Mouse (Mus musculus): Measurements from ENCODE around the gene Mllt3.

Gene Mllt3

GRCm38 (mm10) chr4:87826336-87826735, 206.8 kb downstream of the Mllt3 start:
- DNase-seq (ENCODE audit: low read depth, low spot score), result no peak

- DNase-seq (ENCODE audit: low read depth, low spot score), result no peak
Measured at GRCm38 (mm10) chr4:87823623-87824022, 209.5 kb downstream of the Mllt3 start.

- no peak for DNase-seq (ENCODE audit: low read depth, low spot score)
Measured at GRCm38 (mm10) chr4:87823191-87823590, 210.0 kb downstream of the Mllt3 start.

- DNase-seq (ENCODE audit: low read depth, low spot score), result no peak
Measured at GRCm38 (mm10) chr4:87820911-87821310, 212.3 kb downstream of the Mllt3 start.

GRCm38 (mm10) chr4:87819182-87819581, 214.0 kb downstream of the Mllt3 start:
- no peak for DNase-seq (ENCODE audit: low read depth, low spot score)

- no peak for DNase-seq (ENCODE audit: low read depth, low spot score)
Measured at GRCm38 (mm10) chr4:87818276-87818675, 214.9 kb downstream of the Mllt3 start.

GRCm38 (mm10) chr4:87815465-87816108, 217.6 kb downstream of the Mllt3 start:
- no peak for DNase-seq (ENCODE audit: low read depth, low spot score)

- DNase-seq (ENCODE audit: low read depth, low spot score), result no peak
Measured at GRCm38 (mm10) chr4:87811899-87812298, 221.3 kb downstream of the Mllt3 start.

- no peak for DNase-seq (ENCODE audit: low read depth, low spot score)
Measured at GRCm38 (mm10) chr4:87806196-87806987, 226.8 kb downstream of the Mllt3 start.

- no peak for DNase-seq (ENCODE audit: low read depth, low spot score)
Measured at GRCm38 (mm10) chr4:87804576-87804975, 228.6 kb downstream of the Mllt3 start.

GRCm38 (mm10) chr4:87803313-87803712, 229.9 kb downstream of the Mllt3 start:
- DNase-seq (ENCODE audit: low read depth, low spot score), result no peak

GRCm38 (mm10) chr4:87802140-87802539, 231.0 kb downstream of the Mllt3 start:
- no peak for DNase-seq (ENCODE audit: low read depth, low spot score)

- DNase-seq (ENCODE audit: low read depth, low spot score), result no peak
Measured at GRCm38 (mm10) chr4:87801332-87801731, 231.8 kb downstream of the Mllt3 start.

- DNase-seq (ENCODE audit: low read depth, low spot score), result no peak
Measured at GRCm38 (mm10) chr4:87800276-87800675, 232.9 kb downstream of the Mllt3 start.

- no peak for DNase-seq (ENCODE audit: low read depth, low spot score)
Measured at GRCm38 (mm10) chr4:87799418-87799817, 233.7 kb downstream of the Mllt3 start.

- DNase-seq (ENCODE audit: low read depth, low spot score), result no peak
Measured at GRCm38 (mm10) chr4:87795261-87795660, 237.9 kb downstream of the Mllt3 start.

- no peak for DNase-seq (ENCODE audit: low read depth, low spot score)
Measured at GRCm38 (mm10) chr4:87794216-87794615, 238.9 kb downstream of the Mllt3 start.

GRCm38 (mm10) chr4:87792511-87792910, 240.7 kb downstream of the Mllt3 start:
- DNase-seq (ENCODE audit: low read depth, low spot score), result no peak

- no peak for DNase-seq (ENCODE audit: low read depth, low spot score)
Measured at GRCm38 (mm10) chr4:87789446-87789845, 243.7 kb downstream of the Mllt3 start.

- peak; percentile 62 for DNase-seq (ENCODE audit: low read depth, low spot score)
Measured at GRCm38 (mm10) chr4:87788691-87789090, 244.5 kb downstream of the Mllt3 start.

GRCm38 (mm10) chr4:87785132-87786074, 247.8 kb downstream of the Mllt3 start:
- peak; percentile 20 for DNase-seq (ENCODE audit: low read depth, low spot score)

- DNase-seq (ENCODE audit: low read depth, low spot score), result no peak
Measured at GRCm38 (mm10) chr4:87783809-87784208, 249.4 kb downstream of the Mllt3 start.

All from ES-CJ7 (cell line).